Mouse (Mus musculus) NIH3T3 (cell line): ENCODE results near the gene Olfr95.
"Not testable (repeated sequence)": the region's sequence is repeated elsewhere in the genome, so short reads cannot be mapped to it uniquely, and the experiment has no call there.

ENCODE experiments used
- DNase-seq: peaks from one replicate; pipeline ENCODE4 v3.0.0-alpha.2; 2012; ENCODE audit warnings: low read depth

Olfr95 gene

DNA sequence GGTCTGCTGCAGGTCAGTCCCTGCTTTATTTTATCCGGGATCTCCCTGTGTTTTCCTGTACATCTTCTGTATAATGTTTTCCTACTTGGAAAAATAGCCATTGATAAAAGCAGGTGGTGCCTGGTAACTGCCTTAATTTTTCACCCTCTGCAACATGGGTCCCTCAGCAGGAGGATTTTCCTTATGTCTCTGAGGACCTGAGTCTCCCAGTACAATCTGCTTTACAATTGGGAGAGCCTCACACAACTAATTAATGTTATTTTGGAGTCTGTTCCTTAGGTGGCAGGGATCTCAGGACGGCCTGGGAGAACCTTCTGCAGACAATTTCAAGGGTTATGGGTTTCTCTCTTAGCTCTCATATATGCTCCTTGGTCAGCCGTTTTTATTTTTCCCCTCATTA lies at the start of gene Olfr95:
Olfr95 (minus strand) TSS at position 101 of the 400 bp plus-strand sequence.
- no peak for DNase-seq

DNA sequence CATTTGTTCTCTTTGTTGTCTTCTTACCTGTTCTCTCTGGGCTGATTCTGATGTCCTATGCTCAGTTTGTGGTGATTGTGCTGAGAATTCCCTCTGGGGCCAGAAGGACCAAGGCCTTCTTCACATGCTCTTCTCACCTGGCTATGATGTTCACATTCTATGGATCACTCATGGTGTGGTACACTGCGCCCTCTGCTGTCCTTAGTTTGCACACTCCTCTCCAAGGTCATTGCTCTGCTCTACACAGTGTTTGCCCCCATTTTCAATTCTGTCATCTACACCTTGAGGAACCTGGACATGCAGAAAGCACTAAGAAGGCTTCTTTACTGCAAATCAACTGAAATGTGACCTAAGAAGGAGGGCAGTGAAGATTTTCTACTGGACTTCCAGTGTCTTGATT lies 37.6 kb upstream of the Olfr95 start:
- peak; percentile 63 for DNase-seq

DNA sequence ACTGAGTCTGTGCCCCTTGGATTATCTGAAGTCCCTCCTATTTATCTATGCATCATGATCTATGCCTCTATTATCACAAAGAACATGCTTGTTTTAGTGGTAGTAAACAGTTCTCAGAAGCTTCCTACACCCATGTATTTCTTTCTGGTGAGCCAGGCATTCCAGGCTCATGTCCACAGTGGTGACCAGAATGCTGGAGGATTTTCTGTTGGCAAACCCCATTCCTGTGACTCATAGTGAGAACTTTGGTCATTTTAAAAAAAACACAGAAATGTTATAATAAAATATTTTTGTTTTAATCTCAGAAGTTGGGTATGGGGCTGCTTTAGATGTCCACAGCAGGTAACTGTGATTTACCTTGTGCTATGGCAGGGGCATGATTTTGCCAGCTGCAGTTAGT lies 36.5 kb upstream of the Olfr95 start:
- peak; percentile 34 for DNase-seq

DNA sequence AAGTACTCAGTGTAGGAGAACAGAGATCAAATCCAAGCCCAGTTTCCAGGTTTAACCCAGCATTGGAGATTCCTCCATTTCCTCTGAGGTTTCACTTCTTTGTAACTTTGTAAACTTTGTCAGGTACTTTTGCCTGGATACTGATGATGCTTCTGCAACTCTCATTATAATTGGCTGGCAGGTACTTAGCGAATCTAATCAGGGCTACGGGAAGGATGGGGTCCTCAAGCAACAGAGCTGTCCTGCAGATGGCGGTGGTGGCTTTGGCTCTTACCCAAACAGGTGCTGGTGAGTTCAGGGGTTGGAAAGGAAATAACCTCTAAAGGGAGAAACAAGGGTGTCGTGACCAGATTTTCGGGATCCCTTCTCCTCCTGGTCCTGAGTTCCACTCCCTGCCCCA lies 33.8 kb upstream of the Olfr95 start:
- DNase-seq: peak; percentile 67

DNA sequence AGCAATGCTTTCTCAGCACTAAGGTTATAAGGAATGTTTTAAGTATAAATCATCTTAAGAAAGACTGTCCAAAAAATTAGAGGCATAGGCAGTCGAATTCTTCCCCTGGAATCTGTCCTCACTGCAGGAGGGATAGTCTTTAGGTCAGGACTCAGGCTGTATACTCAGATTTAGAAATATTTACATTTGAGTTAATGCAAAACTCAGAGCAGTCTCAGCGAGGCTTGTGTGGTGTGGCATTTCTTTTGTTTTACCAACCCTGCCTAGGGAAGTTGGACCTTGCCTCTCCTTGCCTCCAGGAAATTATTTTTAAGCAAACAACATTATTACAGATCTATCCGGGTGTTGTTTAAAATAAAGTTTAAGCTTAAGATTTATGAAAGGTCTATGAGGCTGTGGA lies 29.3 kb upstream of the Olfr95 start:
- no peak for DNase-seq

DNA sequence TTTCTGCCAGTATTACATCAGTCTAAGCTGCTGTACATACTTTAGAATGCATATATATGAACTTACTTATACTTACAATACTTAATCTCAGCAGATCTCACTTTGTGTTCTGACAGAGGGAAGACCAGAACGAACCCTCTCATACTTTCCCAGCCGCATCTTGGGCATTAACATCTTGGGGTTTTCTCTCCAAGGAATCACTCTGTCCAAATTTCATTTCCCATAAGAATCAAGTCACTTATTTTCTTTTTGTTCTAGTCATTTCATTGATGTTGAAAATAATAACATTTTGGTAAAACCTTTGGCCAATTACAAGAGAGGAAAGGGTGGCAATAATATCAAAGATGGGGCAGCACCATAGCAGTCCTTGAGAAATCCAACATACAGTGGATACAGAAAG lies 24.3 kb upstream of the Olfr95 start, which contains the start of gene Olfr97:
Olfr97 (minus strand) TSS at position 101 of the 400 bp plus-strand sequence.
- DNase-seq: not testable (repeated sequence)

DNA sequence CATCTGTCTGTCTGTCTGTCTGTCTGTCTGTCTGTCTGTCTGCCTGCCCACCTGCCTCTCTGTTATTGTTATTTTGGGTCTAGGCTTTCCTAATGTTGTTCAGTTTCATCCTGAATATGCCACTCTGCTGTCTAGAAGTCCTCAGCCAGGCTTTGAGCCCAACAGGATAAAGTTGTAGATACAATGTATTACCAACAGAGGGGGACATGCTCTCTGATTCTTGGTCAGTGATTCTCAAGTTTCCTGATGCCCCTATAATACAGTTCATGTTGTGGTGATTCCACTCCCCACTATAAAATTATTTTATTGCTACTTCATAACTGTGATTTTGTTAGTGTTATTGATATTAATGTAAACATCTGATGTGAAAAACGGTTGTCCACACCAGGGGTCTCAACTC lies 9.0 kb upstream of the Olfr95 start:
- DNase-seq: peak; percentile 53

DNA sequence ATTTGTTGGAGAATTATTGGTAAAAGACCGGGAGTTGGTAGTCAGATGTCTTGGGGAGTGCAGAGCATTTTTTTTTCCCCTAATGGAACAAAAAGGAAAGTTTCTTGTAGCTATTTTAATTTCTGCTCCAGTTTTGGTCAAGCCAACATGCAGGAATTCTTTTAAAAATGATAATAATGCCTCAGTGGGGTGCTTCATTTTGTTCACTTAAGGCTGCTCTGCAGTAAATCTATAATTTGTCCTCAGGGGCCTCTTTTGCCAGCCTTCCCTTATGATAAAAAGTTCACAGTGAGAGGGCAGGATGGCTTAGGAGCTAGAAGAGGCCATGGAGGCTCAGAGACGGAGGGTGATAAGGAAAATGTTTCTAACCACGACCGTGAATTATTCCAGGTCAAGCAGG lies 6.9 kb upstream of the Olfr95 start, which contains the start of gene Olfr96:
Olfr96 (plus strand) TSS at position 301 of the 400 bp plus-strand sequence.
- DNase-seq: no peak

DNA sequence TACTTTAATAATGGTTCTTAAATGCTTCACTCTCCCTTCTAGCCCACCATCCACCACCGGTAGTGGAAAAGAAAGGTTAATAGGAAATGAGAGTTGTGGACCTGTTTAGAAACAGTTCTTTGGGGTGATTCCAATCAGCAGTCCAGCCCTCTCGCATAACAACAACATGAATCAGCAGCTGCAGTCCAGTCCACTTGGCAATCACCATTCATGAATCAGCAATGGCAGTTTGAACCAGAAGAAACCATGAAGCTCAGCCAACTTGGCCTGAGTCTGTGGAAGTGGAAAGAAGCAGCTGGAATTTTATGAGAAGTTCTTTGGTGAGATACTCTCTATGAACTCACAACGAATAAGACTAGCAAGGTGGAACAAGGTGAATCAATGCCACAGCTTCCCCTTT lies 5.6 kb upstream of the Olfr95 start:
- peak; percentile 91 for DNase-seq

DNA sequence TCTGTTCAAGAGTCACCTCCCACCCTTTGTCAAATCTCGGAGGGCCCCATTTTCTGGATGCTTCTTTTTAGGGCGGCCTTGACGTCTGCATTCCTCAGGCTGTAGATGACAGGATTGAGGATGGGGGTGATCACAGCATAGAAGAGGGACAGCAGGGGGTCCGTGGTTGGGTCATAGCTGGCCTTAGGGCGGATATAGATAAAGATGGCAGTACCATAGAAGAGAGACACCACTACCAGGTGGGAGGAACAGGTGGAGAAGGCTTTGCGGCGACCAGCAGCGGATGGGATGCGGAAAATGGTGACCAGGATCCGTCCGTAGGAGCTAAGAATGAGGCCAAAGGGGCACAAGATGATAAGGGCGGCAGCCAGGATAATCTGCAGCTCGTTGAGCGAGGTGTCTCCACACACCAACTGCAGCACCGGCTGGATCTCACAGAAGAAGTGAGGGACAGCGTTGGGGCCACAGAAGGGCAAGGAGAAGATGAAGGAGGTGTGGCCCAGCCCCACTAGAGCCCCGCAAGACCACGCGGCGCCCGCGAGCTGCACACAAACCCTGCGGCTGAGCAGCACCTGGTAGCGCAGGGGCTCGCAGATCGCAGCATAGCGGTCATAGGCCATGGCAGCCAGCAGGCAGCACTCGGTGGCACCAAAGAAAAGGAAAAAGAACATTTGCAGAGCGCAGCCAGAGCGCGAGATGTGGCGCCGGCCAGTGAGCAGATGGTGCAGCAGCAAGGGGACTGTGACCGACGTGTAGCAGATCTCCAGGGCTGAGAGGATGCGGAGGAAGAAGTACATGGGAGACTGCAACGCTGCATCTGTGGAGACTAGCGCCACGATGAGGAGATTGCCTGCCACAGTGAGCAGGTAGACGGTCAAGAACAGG lies 1.8 kb downstream of the Olfr95 start:
- DNase-seq: no peak

DNA sequence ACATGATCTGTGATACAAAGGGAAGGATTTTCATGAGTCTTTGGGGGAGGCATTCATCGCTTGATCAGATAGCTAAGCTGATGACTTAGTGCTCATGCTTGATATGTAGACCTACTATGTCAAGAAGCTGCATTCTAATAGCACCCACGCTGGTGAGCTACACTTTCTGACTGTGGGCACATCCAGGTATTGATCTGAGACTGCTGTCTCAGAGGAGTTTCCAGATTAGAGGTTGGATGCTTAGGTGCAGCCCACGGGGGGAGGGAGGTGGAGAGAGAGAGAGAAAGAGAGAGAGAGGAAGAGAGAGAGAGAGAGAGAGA lies 9.0 kb downstream of the Olfr95 start:
- DNase-seq: no peak

DNA sequence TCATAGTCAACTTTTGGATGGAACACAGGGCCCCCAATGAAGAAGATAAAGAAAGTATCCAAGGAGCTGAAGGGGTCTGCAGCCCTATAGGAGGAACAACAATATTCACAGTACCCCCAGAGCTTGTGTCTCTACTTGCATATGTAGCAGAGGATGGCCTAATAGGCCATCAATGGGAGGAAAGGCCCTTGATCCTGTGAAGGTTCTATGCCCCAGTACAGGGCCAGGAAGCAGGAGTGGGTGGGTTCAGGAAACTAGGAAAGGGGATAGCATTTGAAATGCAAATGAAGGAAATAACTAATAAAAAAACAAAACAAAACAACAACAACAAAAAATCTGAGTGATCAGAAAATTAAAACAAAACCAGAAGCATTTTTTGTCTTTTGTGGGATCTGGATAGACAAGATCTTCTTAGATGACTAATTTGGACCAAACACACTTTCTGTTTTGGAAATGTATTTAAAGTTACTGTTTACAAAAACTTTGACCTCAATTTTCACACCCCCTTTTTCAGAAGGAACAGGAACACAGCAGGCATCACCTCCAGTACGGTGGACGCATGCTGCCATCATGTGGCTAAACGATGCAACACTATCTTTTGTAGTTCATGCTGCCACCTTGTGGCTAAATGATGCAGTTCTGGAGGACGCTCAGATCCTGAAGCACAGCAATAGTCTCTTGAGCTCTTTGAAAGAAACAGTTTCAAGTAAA lies 9.6 kb downstream of the Olfr95 start:
- DNase-seq: peak; percentile 95

DNA sequence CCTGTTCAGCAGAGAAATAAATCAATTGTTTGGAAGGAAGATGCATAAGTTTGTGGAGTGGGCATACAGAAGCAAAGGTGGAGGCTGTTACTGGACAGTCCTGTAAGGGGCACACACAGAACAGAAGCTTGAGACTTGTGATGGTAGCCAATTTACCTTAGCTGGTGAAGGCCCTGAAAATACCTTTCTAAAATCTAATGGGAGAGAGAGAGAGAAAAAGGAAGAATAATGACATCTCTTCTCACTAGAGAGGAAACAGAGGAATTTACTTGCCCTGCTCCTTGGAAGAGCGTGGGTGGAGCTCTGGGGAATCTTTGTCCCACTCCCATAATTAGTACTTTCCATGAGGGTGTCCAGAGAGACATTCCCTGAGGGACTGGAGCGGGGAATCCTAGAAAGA lies 12.0 kb downstream of the Olfr95 start, which contains the start of gene Olfr94:
Olfr94 (minus strand) TSS at position 101 of the 400 bp plus-strand sequence.
- no peak for DNase-seq

DNA sequence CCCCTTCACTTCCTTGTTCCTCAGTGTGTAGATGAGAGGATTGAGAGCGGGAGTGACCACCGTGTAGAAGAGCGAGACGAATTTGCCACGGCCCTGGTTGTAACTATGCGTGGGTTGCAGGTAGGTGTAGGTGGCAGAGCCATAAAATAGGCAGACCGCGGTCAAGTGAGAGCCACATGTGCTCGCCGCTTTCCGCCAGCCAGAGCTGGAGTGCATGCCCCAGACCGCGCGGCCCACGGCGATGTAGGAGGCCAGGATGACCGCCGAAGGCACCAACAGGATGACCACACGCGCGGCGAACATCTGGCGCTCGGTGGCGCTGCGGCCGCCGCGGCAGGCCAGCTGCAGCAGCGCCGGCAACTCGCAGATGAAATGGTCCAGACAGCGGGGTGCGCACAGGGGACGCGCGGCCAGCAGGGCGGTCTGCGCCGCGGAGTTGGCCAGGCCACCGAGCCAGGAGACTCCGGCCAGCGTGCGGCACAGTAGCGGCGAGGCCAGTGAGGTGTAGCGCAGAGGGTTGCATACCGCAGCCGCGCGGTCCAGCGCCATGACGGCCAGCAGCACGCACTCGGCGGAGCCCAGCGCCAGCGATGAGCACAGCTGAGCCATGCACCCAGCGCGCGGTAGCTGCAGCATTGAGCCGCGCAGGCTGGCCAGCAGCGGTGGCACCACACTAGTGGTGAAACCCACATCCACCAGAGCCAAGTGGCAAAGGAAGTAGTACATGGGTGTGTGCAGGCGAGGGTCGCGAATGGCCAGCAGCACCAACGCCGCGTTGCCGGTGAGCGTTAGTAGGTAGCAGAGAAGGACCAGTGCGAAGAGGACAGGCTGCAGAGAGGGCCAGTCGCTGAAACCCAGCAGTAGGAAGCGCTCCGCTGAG lies 15.8 kb downstream of the Olfr95 start:
- DNase-seq: no peak

DNA sequence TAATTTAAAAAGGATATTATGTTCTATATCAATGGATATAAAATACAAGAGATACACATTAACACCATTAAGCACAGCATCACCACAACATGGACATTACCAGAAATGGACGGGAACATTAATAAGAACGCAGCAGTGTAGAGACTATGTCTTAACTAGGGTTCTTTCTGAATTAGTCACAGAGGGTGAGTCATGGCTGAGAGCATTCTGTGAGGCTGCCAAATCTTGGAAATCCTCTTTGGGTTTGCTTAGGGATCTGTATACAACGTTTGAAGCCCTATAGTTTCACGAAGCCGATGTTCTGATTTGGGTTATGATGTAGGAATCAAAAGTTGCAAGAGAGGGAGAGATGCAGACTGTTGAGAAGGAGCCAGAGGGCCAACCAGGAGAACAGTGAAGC lies 18.1 kb downstream of the Olfr95 start:
- peak; percentile 94 for DNase-seq

DNA sequence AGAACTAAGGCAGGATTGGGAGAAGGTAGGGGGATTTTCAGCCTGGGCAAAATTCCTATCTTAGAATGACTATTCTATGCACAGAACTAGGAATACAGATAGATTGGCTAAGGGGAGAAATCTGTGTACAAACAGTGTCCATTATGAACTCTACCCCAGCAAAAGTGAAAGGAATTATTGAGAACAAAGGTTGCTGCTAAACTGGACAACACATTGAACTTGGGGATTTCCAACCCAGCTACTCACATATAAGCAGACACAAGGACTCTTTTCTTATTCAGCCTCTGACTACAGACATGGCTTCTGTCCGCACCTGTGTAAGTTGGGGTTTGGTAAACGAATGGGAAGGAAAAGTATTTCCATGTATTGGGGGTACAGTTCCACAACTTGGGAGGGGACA lies 19.3 kb downstream of the Olfr95 start, which contains the start of gene Ubd:
Ubd (plus strand) TSS at position 237 of the 400 bp plus-strand sequence.
- no peak for DNase-seq

DNA sequence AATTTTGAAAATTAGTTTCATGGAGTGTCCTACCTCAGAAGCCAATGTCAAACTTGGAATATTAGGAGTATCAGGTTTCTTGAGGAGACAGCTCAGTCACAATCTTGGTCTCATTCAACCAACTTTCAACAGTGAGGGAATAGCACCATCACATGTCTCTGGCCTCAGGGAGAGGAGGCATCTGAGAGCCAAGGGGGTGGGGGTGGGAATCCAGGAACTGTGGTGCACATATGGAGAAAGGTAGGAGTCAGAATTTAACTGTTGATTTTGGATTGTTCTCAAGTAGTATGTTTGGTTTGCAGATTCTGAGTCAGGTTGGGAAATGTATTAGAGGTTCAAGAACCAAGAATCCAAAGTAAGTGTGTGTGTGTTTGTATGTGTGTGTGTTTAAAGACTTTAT lies 19.9 kb downstream of the Olfr95 start:
- DNase-seq: peak; percentile 83

DNA sequence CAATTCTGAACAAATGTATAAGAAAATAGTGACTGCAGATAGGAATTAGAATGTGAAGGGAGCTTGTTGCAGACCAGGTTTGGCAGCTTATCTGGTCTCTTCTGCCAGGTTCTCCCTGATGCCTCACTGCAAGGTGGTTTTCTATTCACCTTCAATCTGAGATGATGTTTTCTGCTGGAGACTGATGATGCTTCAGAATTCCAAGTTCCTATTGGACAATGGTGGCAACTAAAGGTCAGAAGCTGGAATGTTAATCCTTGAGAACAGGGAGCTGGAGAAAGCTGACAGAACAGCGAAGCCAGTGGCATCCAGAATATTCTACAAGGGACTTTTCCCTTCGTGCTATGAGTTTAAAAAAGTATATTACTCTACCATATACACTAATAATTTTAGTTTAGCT lies 22.2 kb downstream of the Olfr95 start:
- DNase-seq: peak; percentile 45

DNA sequence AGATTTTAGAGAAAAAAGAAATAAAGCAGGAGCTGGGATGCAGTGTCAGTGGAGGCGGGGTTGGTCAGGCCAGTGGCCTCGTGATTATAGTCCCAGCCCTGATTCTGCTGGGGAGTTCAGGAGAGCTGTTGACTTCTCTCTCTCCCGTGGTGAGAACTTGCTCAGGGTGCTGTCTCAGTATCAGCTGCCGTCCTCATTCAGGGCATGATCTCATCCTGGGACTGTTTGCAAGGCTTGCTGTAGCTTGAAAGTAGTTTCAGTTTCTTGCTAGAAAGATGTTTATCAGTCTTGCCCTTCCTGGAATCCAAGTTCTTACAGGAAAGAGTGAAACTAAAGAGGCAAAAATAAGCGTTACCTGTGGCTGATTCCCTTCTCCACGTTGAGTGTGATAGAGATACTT lies 27.4 kb downstream of the Olfr95 start:
- DNase-seq: peak; percentile 59

DNA sequence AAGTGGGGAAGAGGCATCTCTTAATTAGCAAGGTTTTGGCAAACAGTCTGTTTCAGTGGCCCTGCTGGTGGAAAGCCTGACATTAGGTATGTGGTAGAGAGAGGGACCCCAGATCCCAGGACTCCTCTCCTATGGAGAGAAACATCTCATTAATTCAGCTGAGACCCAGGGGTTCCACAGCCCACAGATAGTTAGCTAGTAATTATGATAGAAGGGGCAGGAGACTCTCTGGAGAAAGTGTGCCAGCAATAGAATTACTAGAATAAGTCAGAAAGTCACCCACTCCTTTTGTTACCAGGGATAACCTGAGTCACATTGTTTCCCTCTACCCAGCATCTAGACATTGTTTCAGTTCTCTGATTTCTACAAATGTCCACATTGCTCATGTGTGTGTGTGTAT lies 51.5 kb downstream of the Olfr95 start, which contains the start of gene Olfr93:
Olfr93 (minus strand) TSS at position 101 of the 400 bp plus-strand sequence.
- no peak for DNase-seq
